Mouse (Mus musculus): Measurements from ENCODE around the gene Dnpep. TPM values are rescaled to one million over a fixed set of nuclear protein-coding genes. Genes with fewer than 3 reads are reported as not detected.

The Dnpep gene
- 3.9 TPM for polyA plus RNA-seq (2014; fragmentation: Illumina TruSeq; extraction: RNeasy Lipid Tissue Mini Kit (QIAGEN cat#74804))

DNA sequence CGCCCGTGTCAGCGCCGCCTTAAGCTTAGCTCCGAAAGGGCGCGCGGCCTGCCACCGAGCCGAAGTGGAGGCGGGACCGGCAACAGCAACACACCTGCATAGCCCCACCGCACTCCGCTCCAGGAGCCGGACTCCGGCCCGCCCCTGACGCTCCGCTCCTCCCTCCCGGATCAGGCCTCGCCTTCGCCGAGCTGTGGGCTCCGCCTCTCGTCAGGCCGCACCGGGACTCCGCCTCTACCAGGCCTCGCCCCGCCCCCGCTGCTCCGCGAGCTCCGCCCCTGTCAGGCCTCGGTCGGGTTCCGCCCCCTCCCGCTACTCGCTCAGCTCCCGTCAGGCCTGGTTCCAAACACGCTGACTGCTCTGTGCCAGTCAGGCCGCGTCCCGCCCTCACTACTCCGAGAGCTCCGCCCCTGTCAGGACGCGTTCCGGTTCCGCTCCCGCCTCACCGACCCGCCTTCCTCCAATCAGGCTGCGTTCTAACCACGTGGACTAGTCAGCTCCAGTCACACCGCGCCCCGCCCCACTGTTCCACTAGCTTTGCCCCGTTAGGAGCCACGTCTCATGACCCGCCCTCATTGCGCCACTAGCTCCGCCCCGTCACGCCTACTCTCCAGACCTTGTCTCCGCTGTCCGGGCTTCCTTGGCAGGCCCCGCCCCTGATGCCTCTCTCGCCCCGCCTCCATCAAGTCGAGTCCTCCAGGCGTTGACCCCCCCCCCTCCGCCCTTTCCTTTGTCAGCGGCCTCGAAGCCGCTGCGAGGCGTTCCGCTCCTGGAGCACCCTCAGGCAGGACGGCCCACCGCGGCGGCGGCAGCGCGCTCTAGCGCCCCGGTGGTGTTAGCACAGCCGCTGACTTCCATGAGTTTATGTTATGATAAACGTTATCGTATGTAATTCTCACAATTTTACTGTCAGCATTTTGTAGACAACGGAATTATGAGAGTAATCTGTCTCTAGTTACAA, at the start of gene Dnpep:
TSS of gene Dnpep (minus strand) at position 750 of the 961 bp plus-strand sequence.

DNA sequence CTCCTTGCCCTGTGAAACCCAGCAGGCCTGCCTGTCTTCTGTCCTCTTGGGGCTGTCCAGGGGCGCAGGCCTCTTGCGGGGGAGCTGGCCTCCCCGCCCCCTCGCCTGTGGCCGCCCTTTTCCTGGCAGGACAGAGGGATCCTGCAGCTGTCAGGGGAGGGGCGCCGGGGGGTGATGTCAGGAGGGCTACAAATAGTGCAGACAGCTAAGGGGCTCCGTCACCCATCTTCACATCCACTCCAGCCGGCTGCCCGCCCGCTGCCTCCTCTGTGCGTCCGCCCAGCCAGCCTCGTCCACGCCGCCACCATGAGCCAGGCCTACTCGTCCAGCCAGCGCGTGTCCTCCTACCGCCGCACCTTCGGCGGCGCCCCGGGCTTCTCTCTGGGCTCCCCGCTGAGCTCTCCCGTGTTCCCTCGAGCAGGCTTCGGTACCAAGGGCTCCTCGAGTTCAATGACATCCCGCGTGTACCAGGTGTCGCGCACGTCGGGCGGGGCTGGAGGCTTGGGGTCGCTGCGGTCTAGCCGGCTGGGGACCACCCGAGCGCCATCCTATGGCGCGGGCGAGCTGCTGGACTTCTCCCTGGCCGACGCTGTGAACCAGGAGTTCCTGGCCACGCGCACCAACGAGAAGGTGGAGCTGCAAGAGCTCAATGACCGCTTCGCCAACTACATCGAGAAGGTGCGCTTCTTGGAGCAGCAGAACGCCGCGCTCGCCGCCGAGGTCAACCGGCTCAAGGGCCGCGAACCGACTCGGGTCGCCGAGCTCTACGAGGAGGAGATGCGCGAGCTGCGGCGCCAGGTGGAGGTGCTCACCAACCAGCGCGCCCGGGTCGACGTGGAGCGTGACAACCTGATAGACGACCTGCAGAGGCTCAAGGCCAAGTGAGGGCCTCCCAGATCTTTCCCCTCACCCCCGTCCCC, 42.6 kb upstream of the Dnpep start, which contains the start of gene Des:
TSS of gene Des (plus strand) at position 218 of the 920 bp plus-strand sequence.

DNA sequence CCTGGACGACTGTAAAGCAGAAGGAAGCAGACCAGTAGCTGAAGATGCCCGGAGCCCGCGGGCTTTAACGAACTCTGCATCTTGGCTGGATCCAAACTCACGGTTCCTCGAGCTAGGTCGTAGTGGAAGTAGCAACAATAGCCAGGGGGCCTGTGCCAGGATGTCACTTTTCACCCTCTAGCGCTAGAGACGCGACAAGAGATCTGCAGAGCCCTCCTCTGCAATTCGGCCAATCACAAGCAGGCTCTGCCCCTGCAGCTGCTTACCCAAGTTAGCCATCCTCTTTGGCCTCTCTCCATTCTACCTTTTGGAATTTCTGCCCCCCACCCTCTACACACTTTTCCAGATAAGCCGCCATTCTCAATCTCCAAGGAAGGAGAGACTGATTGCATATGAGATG, 39.6 kb downstream of the Dnpep start, which contains the start of gene Resp18:
TSS of gene Resp18 (minus strand) at position 188 of the 400 bp plus-strand sequence.

DNA sequence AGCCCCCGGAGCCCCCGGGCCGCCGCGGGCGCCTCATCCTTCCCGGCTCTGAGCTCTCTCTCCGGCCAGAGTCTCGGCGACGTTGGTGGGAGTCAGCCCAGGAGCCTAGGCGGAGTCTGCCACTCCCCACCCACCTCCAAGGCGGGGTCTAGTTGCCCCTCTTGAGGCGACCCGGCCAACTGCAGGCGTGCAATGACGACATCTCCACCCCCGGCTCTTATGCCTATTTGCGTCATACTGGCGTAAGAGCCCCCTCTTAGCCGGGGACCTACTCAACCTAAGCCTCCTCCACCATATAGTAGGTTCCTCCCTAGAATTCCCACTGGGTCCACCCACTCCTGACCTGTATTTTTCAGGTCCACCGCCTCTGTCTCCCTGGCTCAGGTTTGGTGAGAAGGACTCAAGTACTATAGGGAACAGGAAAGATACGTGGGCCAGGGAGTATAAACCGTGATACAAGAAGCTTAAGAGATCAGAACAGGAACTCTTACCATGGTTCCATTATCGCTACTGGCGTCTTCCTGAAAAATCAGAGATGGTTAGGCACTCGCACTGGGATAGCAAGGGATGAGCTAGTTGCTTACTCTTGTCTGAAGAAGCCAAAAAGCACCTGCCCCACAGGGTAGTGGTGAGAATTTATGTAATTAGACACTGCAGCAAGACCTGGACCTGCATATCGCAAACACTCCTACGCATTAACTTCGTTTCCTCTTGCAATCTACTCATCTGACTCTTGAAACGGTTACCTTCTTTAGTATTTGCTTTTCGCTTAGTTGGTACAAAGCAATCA, 53.5 kb downstream of the Dnpep start, which contains the start of gene Ptprn:
TSS of gene Ptprn (minus strand) at position 412 of the 790 bp plus-strand sequence.

Other genes starting within 250 kb of the Dnpep start
- 0.63 TPM for gene Nhej1, start 192.8 kb downstream of the Dnpep start, polyA plus RNA-seq (2014; fragmentation: Illumina TruSeq; extraction: RNeasy Lipid Tissue Mini Kit (QIAGEN cat#74804))
- 1.2 TPM for gene Slc23a3, start 184.1 kb downstream of the Dnpep start, polyA plus RNA-seq (2014; fragmentation: Illumina TruSeq; extraction: RNeasy Lipid Tissue Mini Kit (QIAGEN cat#74804))
- gene Cnppd1, start 175.3 kb downstream of the Dnpep start, polyA plus RNA-seq (2014; fragmentation: Illumina TruSeq; extraction: RNeasy Lipid Tissue Mini Kit (QIAGEN cat#74804)): 9.8 TPM
- gene Retreg2, start 175.2 kb downstream of the Dnpep start, polyA plus RNA-seq (2014; fragmentation: Illumina TruSeq; extraction: RNeasy Lipid Tissue Mini Kit (QIAGEN cat#74804)): 6.4 TPM
- 0.40 TPM for gene Zfand2b, start 149.3 kb downstream of the Dnpep start, polyA plus RNA-seq (2014; fragmentation: Illumina TruSeq; extraction: RNeasy Lipid Tissue Mini Kit (QIAGEN cat#74804))
- 3.2 TPM for gene Abcb6, start 137.6 kb downstream of the Dnpep start, polyA plus RNA-seq (2014; fragmentation: Illumina TruSeq; extraction: RNeasy Lipid Tissue Mini Kit (QIAGEN cat#74804))
- 8.6 TPM for gene Ankzf1, start 125.8 kb downstream of the Dnpep start, polyA plus RNA-seq (2014; fragmentation: Illumina TruSeq; extraction: RNeasy Lipid Tissue Mini Kit (QIAGEN cat#74804))
- gene Atg9a, start 125.8 kb downstream of the Dnpep start, polyA plus RNA-seq (2014; fragmentation: Illumina TruSeq; extraction: RNeasy Lipid Tissue Mini Kit (QIAGEN cat#74804)): 5.4 TPM
- 14.5 TPM for gene Glb1l, start 107.2 kb downstream of the Dnpep start, polyA plus RNA-seq (2014; fragmentation: Illumina TruSeq; extraction: RNeasy Lipid Tissue Mini Kit (QIAGEN cat#74804))
- gene Stk16, start 107.2 kb downstream of the Dnpep start, polyA plus RNA-seq (2014; fragmentation: Illumina TruSeq; extraction: RNeasy Lipid Tissue Mini Kit (QIAGEN cat#74804)): 8.5 TPM
- 0.74 TPM for gene Tuba4a, start 98.1 kb downstream of the Dnpep start, polyA plus RNA-seq (2014; fragmentation: Illumina TruSeq; extraction: RNeasy Lipid Tissue Mini Kit (QIAGEN cat#74804))
- not detected for gene A630095N17Rik, start 85.9 kb downstream of the Dnpep start, polyA plus RNA-seq (2014; fragmentation: Illumina TruSeq; extraction: RNeasy Lipid Tissue Mini Kit (QIAGEN cat#74804))
- 17.7 TPM for gene Dnajb2, start 81.6 kb downstream of the Dnpep start, polyA plus RNA-seq (2014; fragmentation: Illumina TruSeq; extraction: RNeasy Lipid Tissue Mini Kit (QIAGEN cat#74804))
- not detected for gene Ptprn, start 53.5 kb downstream of the Dnpep start, polyA plus RNA-seq (2014; fragmentation: Illumina TruSeq; extraction: RNeasy Lipid Tissue Mini Kit (QIAGEN cat#74804))
- not detected for gene Resp18, start 39.6 kb downstream of the Dnpep start, polyA plus RNA-seq (2014; fragmentation: Illumina TruSeq; extraction: RNeasy Lipid Tissue Mini Kit (QIAGEN cat#74804))
- gene Des, start 42.3 kb upstream of the Dnpep start, polyA plus RNA-seq (2014; fragmentation: Illumina TruSeq; extraction: RNeasy Lipid Tissue Mini Kit (QIAGEN cat#74804)): 2.7 TPM
- 3.6 TPM for gene Speg, start 57.3 kb upstream of the Dnpep start, polyA plus RNA-seq (2014; fragmentation: Illumina TruSeq; extraction: RNeasy Lipid Tissue Mini Kit (QIAGEN cat#74804))
- gene Gmppa, start 117.9 kb upstream of the Dnpep start, polyA plus RNA-seq (2014; fragmentation: Illumina TruSeq; extraction: RNeasy Lipid Tissue Mini Kit (QIAGEN cat#74804)): 5.9 TPM
- not detected for gene Asic4, start 132.4 kb upstream of the Dnpep start, polyA plus RNA-seq (2014; fragmentation: Illumina TruSeq; extraction: RNeasy Lipid Tissue Mini Kit (QIAGEN cat#74804))
- gene Chpf, start 161.3 kb upstream of the Dnpep start, polyA plus RNA-seq (2014; fragmentation: Illumina TruSeq; extraction: RNeasy Lipid Tissue Mini Kit (QIAGEN cat#74804)): 0.77 TPM
- not detected for gene Tmem198, start 161.5 kb upstream of the Dnpep start, polyA plus RNA-seq (2014; fragmentation: Illumina TruSeq; extraction: RNeasy Lipid Tissue Mini Kit (QIAGEN cat#74804))
- 5.4 TPM for gene Obsl1, start 188.5 kb upstream of the Dnpep start, polyA plus RNA-seq (2014; fragmentation: Illumina TruSeq; extraction: RNeasy Lipid Tissue Mini Kit (QIAGEN cat#74804))
- 170 TPM for gene Inha, start 189.1 kb upstream of the Dnpep start, polyA plus RNA-seq (2014; fragmentation: Illumina TruSeq; extraction: RNeasy Lipid Tissue Mini Kit (QIAGEN cat#74804))
- gene Stk11ip, start 203.5 kb upstream of the Dnpep start, polyA plus RNA-seq (2014; fragmentation: Illumina TruSeq; extraction: RNeasy Lipid Tissue Mini Kit (QIAGEN cat#74804)): 2.5 TPM
- gene Slc4a3, start 228.3 kb upstream of the Dnpep start, polyA plus RNA-seq (2014; fragmentation: Illumina TruSeq; extraction: RNeasy Lipid Tissue Mini Kit (QIAGEN cat#74804)): 0.31 TPM